Mouse (Mus musculus): Measurements from ENCODE around the gene Entpd2. TPM values are rescaled to one million over a fixed set of nuclear protein-coding genes. Genes with fewer than 3 reads are reported as not detected.
A peak's percentile ranks its signal among the peaks of the same experiment; 100 is the strongest.

Entpd2 gene
- total RNA-seq (2021), result 10 to 100 TPM; 16.3 to 17.7 TPM
- long read RNA-seq, transcript Entpd2-201 (9 exons, 1,935 nt), result major isoform, 22 of 27 reads
- long read RNA-seq, partial matches to known transcripts, result 0 of 27 reads
- long read RNA-seq, other reads (novel, unspliced or antisense), result 3 of 27 reads

DNA sequence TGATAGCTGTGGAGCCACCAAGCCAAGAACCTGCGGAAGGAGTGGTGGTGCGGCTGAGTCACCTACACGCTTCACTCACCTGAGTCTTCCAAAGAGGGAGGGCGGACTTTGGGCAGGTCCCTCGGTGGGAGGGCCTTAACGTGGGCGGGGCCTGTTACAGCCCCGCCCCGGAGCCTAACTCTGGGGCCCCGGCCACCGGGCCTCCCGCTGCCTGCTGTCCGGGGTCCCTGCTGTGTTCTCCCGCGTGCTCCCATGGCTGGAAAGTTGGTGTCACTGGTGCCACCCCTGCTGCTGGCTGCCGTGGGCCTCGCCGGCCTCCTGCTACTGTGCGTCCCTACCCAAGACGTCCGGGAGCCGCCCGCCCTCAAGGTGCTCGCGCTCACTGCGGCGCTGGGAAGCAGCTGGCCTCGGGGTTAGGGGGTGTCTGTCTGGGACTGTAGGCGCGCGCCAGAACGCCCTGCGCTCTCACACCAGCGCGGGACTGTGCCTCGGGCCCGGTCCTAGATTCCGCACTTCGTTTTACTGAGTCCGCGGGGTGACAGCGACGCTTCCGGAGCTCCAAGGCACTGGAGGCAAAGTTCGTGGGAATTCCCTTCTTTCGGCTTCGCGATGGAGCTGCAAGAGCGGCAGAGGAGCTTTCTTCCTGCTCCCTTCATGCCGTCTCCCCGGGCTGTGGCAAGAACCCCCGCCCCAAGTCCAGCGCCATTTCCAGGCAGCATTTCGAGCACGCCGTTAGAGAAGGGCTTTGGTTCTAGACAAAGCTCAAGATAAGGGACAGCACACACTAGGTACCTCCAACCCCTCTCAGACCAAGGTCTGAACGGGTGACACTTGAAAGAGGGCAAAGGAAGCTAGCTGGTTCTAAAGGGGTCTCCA is at the start of gene Entpd2:
TSS of gene Entpd2 (plus strand) at position 154 of the 876 bp plus-strand sequence.
- no peak for DNase-seq (ENCODE audit: low spot score in 2 of 2)

DNA sequence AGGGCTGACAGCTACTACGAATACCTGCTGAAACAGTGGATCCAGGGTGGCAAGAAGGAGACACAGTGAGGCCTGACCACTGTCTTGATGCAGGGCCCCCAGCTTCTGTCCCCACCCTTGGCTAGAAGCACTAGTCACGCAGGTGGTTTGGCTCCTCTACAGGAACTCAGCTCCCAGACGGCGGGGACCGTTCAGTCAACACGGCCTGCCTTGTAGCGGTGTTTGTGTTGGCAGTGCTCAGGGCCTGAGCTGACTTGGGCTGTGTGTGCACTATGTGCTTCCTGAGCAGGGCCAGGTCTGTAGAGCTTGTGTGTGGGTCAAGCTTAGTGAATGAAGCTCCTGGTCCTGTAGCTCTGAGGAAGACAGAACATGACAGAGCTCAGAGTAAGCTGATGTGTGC is 47.5 kb upstream of the Entpd2 start:
- DNase-seq (ENCODE audit: low spot score in 2 of 2), result no peak

DNA sequence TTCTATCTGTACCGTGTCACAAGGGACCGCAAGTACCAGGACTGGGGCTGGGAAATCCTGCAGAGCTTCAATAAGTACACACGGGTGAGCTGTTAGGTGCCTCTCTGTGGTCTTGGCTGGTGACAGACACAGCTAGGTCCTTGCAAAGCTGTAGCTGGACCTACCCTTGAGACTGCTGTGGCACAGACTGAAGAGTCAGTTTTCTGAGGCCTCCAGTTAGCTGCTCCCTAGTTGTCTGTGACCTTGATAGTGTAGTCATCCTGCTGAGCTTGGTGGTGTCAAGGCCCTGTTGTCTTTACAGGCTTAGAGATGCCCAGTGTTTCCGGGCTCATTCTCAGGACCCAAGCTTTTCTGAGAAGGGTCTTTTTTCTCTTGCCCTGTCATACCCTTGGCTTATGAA is 46.2 kb upstream of the Entpd2 start:
- no peak for DNase-seq (ENCODE audit: low spot score in 2 of 2)

DNA sequence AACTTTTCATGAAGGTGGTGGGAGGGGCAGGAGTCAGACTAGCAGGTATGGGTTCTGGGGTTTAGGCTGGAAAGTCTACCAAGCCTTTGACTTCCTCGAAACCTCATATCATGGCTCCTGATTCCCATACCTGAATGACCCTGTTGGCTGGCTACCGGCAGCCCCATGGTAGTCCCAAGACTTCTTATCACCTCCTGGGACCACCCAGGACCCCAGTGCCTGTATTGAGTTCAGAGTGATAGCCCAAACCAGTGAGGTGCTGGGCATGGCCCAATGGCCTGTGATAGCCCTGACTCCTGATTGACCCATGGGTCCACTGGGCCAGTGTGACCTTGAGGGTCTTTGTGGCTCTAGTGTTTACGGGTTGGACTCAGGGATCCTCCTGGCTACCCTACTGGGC is 45.0 kb upstream of the Entpd2 start:
- DNase-seq (ENCODE audit: low spot score in 2 of 2), result no peak

DNA sequence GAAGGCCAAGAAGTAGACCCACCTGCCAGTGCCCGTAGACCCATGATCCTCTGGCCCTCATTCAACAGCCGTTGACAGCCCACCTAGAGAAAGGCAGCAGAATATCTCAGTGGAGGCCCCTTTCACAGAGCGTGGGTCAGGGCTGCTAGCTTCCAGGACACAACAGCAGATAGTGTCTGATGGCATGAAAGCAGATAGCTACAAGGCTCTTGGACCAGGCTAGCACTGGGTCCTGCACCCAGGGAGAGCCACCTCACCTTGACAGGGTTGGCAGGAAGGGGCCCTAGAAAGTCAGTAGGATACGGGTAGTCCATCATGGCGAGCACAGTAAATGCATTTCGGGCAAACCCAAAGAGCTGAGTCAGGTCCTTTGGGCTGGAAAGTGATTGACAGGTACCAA is 41.5 kb upstream of the Entpd2 start:
- no peak for DNase-seq (ENCODE audit: low spot score in 2 of 2)

DNA sequence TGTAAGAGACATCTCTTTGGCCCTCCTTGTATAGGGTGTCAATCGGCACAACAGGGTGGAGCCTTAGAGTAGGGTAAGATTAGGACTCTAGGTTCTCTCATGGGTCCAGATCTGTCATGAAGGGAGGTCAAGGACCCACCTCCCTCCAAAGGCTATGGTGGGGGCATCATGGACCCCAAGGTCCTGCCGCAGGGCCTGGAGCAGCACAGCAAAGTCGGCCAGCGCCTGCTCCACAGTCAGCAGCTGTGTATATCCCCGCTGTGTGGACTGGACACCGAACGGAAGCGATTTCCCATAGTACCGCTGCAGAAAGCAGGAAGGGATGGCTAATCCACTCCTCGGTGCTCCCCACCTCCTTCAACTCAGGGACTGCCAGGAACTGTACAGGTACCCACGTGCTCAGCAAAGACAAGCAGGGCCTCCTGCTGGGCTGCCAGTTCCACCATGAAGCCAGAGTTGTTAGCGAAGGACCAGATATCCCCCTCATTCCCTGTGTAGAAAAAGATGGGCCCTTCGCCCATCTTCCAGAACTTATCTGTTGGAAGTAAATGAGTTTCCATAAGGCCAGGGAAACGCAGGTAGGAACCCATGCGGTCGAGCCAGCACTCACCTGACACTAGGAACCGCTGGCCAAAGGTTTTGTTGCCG is 40.1 kb upstream of the Entpd2 start:
- no peak for DNase-seq (ENCODE audit: low spot score in 2 of 2)

DNA sequence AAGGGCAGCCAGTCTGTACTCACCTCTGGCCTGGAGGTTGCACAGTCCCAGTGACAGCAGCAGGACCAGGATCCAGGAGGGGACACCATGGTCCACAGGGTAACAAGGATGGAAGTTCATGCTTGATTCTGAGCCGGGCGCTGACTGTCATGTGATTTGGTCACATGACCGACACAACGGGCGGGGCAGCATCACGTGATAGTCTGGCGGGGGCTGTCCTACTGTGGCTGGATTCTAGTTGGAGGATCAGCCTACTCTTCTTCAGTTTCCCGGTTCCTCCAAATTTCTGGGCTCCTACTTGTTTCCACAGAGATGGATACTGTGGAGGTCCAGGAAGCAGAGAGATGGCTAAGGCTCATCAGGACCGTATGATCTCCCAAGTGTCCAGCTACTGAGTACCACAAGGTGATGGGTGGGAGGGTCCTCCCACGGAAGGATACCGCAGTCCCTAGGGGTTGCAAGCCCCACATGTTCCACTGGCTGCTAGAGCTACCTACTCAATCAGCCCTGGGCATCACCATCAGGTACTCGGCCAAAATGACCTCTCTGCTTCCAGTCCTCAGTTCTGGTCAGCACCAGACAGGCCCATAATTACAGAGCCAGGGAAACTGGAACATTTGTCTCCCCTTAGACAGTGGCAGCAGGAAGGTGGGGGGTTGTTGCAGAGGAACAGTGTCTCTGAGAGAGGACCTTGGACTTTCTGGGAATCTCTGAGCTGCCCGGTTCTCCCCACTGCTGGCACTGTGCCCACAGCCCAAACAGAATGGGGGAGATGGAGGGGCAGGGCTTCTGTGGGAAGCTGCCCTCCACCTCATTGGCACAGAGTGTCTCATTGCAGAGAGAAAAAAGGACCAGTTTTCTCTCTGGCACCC is 39.2 kb upstream of the Entpd2 start, which contains the start of gene Dpp7:
TSS of gene Dpp7 (minus strand) at position 152 of the 872 bp plus-strand sequence.
- DNase-seq (ENCODE audit: low spot score in 2 of 2), result peak; percentile 80 to 88

DNA sequence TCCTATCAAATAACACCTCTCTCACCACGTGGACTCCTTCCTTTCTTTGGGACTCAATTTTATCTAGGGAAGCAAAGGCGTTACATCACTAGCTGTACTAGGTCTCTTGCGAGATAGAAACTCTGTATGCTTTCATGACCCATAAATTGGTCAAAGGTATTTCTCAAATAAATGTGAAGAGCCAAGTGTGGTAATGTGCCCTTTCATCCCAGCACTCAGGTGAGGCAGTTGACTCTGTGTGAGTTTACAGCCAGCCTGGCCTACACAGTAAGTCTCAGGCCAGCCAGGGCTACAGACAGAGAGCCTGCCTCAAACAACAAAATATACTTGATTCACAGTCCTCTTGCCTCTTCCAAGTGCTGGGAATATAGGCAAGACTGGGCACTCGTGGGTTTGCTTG is 35.8 kb upstream of the Entpd2 start:
- DNase-seq (ENCODE audit: low spot score in 2 of 2), result no peak

DNA sequence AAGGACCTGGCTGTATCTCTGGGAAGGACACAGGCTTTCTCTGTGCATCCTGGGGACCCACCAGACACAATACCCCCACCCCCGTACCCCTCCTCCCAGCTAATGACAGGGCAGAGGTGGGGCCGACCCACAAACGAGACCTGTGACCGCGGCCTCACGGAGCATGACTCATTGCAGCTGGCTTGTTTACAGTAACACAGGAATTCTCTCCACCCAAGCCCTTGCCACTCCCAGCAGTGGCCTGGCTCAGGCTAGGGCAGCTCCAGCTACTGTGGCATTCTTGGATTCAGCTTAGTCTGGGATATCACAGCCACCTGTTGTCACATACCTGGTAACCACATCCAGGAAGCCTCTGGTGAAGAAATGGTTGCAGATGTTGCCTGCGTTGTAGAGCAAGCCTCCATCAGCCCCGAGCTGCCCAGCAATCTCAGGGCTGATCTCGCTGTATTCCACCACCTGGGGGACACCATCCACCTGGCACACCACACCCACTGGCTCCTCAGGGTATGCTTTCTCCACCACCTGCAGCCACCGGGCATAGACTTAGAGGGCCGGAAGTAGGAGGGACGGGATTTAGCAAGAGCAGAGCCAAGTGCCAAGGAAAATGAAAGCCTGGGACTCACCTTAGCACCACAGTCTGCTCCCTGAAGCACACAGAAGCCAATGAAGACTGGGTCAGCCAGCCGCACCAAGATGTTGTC is 32.0 kb upstream of the Entpd2 start:
- DNase-seq (ENCODE audit: low spot score in 2 of 2), result no peak

DNA sequence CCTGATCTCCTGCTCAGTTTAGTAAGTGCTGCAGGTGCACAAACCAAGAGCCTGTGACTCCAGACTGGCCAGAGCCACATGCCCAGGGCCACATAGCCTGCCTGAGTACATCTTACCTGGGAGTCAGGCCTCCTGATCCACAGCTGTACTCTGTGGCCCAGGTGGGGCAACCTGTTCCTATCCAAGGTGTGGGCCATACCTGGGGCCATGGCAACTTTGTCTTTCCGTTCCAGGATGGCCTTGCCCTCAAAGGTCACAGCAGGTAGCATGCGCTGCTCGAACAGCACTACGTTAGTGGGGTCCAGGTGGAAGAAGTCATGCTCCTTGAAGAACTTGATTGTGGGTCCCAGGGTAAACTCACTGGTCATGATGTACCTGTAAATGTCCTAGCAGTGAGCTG is 31.4 kb upstream of the Entpd2 start:
- DNase-seq (ENCODE audit: low spot score in 2 of 2), result no peak

DNA sequence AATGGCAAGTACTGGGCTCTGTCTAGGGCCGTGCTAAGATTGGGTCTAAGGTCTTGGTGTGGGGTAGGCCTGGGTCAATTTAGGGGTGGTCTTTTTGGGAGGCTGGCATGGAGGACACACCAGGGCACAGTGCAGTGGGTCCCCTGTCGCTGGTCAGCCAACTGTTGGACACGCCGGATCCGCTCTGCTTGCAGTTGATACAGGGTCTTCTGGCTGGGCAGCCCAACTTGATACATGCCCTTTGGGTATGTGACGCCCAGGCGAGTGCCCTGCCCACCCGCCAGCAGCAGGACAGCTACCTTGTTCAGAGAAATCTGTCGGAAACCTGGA is 30.9 kb upstream of the Entpd2 start:
- DNase-seq (ENCODE audit: low spot score in 2 of 2), result no peak

DNA sequence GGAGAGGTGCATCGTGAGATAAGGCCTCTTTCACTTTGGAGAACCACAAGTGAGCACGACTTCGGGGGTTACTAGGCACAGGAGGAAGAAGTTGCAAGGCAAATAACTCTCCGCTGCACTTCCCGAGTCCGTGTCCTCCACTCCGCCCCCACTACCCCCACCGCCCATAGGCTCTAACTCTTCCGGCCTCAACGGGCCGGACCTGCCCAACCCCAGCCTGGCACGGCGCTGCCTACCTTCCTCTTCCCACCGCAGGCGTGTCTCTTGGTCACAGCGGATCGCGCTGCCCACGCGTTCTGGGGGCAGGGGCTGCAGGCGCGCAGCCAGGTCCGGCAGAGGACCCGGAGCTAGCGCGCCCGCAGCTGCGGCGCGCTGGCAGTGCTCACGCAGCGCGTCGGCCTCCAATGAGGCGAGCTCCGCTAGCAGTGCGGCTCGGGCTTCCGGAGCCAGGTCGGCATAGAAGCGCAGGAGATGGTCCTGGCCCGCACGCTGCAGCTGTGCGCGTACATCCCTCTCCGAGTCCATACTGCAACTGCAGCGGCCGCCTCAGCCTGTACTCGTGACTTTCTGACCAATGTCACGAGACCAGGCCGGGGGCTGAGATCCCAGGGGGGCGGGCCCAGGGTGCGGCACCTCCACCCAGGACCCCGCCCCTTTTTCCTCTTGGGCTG is 30.4 kb upstream of the Entpd2 start, which contains the start of gene Uap1l1:
TSS of gene Uap1l1 (minus strand) at position 592 of the 671 bp plus-strand sequence.
- peak; percentile 48 to 54 for DNase-seq (ENCODE audit: low spot score in 2 of 2)

DNA sequence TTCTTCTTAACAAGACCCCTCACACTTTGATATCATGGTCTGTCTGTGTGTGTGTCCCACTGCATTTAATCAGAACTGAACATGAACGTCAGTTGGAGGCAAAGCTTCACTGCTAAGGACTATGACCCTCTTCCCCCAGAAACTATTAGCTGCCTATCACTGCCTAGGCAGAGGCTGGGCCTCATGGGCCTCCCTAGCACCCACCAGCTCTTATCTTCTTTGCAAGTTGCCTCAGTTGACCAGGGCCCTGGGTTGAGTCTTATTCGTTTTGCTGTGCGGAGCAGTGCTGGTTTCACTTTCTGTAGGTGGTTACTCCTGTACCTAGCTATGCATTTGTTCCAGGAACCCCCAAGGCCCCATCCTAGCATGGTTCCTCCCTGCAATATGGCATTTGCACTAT is 25.7 kb upstream of the Entpd2 start:
- no peak for DNase-seq (ENCODE audit: low spot score in 2 of 2)

DNA sequence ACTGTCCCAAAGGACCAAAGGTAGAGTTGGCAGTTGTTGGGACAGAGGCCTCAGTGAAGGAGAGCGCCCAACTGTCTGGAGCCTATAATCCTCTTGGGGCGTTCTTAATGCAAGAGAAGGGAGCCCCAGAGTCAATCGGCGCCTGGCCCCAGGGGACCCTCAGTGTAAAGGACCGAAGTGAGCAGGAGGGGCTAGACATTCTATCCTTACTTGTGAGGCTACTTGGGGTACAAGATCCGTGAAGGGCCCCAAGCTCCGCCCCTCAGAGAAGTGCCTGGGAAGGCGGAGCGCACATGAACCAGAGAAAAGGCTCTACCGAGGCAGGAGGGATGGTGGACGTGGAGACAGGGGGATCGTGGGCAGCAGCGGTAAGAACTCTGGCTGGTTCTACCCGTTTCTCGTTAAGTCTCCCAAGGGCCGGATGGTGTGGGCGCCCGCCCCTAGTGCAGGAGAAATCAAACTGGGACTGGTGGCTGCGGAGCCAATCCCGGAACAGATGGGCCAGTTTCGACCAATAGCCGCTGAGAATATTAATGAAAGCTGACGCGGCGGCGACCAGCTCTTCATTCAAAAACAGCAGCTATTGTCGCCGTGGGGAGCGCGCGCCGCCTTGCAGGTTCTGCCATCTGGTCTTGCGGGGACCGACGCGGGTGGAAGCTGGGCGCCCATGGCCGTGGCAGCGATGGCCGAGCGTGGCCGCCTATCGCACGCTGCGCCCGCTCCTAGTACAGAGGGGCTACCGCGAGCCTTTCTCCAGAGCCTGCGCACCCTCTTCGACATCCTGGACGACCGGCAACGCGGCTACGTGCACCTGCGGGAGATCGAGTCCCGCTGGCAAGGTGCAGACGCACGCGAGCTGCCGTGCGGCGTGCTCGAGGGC is 23.7 kb upstream of the Entpd2 start, which contains the start of gene Sapcd2:
TSS of gene Sapcd2 (plus strand) at position 558 of the 880 bp plus-strand sequence.
- peak; percentile 85 to 93 for DNase-seq (ENCODE audit: low spot score in 2 of 2)

DNA sequence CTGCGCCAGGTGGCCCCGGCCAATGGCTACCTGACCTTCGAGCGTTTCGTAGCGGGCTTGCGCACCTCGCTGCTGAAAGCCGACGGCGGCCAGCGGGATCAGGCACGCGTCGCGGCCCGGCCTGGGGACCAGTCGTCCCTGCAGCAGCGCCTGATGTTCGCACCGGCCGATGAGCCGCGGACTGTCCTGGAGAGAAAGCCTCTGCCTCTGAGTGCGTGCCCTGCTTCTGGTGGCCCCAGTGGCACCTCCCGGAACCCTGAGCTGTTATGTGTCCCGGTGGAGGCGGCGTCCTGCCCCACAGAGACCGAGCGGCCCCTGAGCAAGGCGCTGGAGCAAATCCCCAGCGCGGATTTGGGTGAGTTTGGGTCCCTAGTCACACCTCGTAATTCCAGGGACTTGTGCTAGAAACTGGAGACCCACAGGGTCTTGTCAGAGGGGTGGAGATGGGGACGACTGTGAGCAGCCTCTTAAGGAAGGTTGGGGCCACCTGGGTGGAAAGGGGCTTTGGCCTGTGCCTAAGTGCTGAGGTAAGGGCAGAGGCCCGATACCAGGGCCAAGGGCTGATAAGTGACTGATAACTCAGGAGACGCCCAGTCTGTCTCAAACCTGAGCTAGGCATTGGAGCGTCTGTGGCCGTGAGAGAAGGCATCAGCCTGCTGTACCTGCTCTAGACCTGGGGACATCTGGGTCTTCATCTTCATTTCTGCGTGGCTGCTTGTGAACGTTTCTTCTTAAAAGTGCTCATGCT is 22.9 kb upstream of the Entpd2 start:
- no peak for DNase-seq (ENCODE audit: low spot score in 2 of 2)

DNA sequence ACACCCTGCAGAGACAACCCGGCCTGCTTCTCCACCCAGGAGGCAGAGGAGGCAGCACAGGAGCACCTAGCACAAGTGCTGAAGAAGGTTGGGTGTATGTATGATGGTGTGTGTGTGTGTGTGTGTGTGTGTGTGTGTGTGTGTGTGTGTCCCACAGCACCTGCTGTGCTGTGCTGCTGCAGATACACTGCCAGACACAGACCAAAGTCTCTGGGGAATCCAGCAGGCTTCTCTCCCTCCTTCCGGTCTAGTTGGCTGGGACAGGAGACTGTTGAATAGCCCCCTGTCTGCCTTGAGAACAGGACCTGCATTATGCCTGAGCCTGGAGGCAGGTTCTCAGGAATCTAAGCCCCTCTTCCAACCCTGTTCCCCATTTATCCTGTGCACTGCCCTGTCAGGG is 22.2 kb upstream of the Entpd2 start:
- no peak for DNase-seq (ENCODE audit: low spot score in 2 of 2)

DNA sequence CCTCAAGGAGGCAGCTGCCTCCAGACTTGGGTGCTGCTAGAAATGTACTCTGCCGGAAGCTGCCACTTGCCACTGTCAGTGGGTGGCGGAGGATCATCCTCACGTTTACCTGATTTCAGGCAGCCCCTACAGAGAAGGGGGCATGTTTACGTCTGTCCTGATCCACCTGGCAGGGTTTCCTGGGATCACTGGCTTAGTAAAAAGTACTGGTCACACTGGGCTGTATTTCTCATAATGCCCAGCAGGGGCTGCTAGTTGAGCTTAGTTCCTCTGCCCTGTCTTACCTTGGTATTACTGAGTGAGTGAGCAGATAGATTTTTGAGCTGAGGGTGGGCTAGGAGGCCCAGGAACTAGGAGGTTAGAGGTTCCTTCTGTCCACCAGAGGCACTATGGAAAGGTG is 19.1 kb upstream of the Entpd2 start:
- DNase-seq (ENCODE audit: low spot score in 2 of 2), result peak in 1 of 2 experiments; percentile 76

DNA sequence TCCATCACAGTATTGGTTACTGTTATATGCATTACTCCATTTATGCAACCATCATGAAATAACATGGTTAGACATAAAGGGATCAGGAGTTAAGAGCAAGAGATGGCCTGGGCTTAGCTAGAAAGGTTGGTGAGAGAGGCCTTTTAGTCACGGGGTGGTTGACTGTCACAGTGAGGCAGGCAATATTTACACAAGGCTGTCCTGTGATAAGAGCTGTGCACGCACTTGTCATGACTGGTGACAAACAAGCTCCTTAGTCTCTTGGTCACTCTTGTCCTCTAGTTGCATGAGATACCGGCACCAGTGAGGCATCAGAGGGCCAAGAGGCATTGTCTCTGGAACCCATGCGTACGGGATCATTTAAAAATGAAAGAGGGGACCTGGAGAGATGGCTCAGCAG is 11.2 kb upstream of the Entpd2 start:
- no peak for DNase-seq (ENCODE audit: low spot score in 2 of 2)
